ENCODE assay signal across 9 mouse cellular contexts in genomic region chr3:14959586-14959985, GRCm38 (mm10).
DNase-seq lines count a peak whose midpoint lies in the region; ATAC-seq and TF ChIP-seq lines count a peak whose summit lies in the region.
"Had no signal": no experiment of that assay in that cellular context is flagged by ENCODE, and none has a peak within 500 bp of the region (broad histone marks: within the 10 kb centered on the region; RNA-seq: fewer than 3 reads in every experiment).

No protein-coding gene starts in this region.

- no peak overlapping the region for H3K9ac ChIP-seq in kidney, embryonic 15.5 days
- no peak overlapping the region for H3K9ac ChIP-seq in midbrain, embryonic 15.5 days
- no peak overlapping the region for H3K9ac ChIP-seq in liver, postnatal 0 days (replicated peaks)
- H3K9ac ChIP-seq: embryonic facial prominence, embryonic 13.5 days had no signal

- no peak overlapping the region for H3K4me3 ChIP-seq in kidney, embryonic 15.5 days (replicated peaks)
- H3K4me3 ChIP-seq in midbrain, embryonic 15.5 days = no peak overlapping the region
- H3K4me3 ChIP-seq in liver, postnatal 0 days (ENCODE audit: low read depth, low read length) = no peak overlapping the region
- H3K4me3 ChIP-seq: embryonic facial prominence, embryonic 13.5 days had no signal

- H3K4me2 ChIP-seq in kidney, embryonic 15.5 days = no peak overlapping the region
- H3K4me2 ChIP-seq in midbrain, embryonic 15.5 days = no peak overlapping the region
- H3K4me2 ChIP-seq in liver, postnatal 0 days (ENCODE audit: low read depth, low read length) = no peak overlapping the region
- H3K4me2 ChIP-seq: embryonic facial prominence, embryonic 13.5 days had no signal

- H3K36me3 ChIP-seq in kidney, embryonic 15.5 days = no peaks in the 10 kb centered on the region
- no peaks in the 10 kb centered on the region for H3K36me3 ChIP-seq in midbrain, embryonic 15.5 days (replicated peaks)
- no peaks in the 10 kb centered on the region for H3K36me3 ChIP-seq in liver, postnatal 0 days (replicated peaks; ENCODE audit: insufficient read depth, low read length)
- H3K36me3 ChIP-seq: embryonic facial prominence, embryonic 13.5 days had no signal

- H3K4me1 ChIP-seq in kidney, embryonic 15.5 days = 0 out of 2 replicates have a peak, but pooled peaks cover 4% of the 10 kb centered on the region
- no peaks in the 10 kb centered on the region for H3K4me1 ChIP-seq in midbrain, embryonic 15.5 days
- 0 out of 2 replicates have a peak, but pooled peaks cover 5% of the 10 kb centered on the region for H3K4me1 ChIP-seq in liver, postnatal 0 days (ENCODE audit: insufficient read depth)

- WGBS in kidney, embryonic 15.5 days = 3% methylated on average over 1 of the region's 1 CpGs
- 0% methylated on average over 1 of the region's 1 CpGs for WGBS in midbrain, embryonic 15.5 days
- WGBS in liver, postnatal 0 days (ENCODE audit: insufficient replicate concordance) = 8% methylated on average over 1 of the region's 1 CpGs

- no peak for TF ChIP-seq EP300 in liver, postnatal 0 days (IDR thresholded peaks at IDR 0.05; ENCODE audit: low read depth)

- TF ChIP-seq CTCF in liver, postnatal 0 days (IDR thresholded peaks at IDR 0.05; ENCODE audit: low read depth) = no peak

- ATAC-seq in kidney, embryonic 15.5 days (replicated peaks; ENCODE audit: low FRiP score) = peak; percentile 66; the same call in 1 of the 2 replicates
- ATAC-seq in midbrain, embryonic 15.5 days (replicated peaks) = peak; percentile 82; the same call in 1 of the 2 replicates
- no peak for ATAC-seq in liver, postnatal 0 days

- DNase-seq in kidney, adult 9 months = peak; percentile 38
- no peak for DNase-seq in kidney, adult 11 months
- DNase-seq in embryo, embryonic 11 days = peak; percentile 58
- DNase-seq in ovary, postnatal 10 days (ENCODE audit: low spot score) = no peak
- DNase-seq in spleen, postnatal 10 days (ENCODE audit: low spot score in 2 of 2) = no peak
- DNase-seq in liver, postnatal 0 days = no peak

- no peak overlapping the region for H3K27ac ChIP-seq in kidney, embryonic 15.5 days
- no peak overlapping the region for H3K27ac ChIP-seq in midbrain, embryonic 15.5 days
- no peak overlapping the region for H3K27ac ChIP-seq in liver, postnatal 0 days (ENCODE audit: low read depth)
- H3K27ac ChIP-seq: embryonic facial prominence, embryonic 13.5 days had no signal

- H3K9me3 ChIP-seq in kidney, embryonic 15.5 days (replicated peaks) = no peaks in the 10 kb centered on the region
- no peaks in the 10 kb centered on the region for H3K9me3 ChIP-seq in midbrain, embryonic 15.5 days
- no peaks in the 10 kb centered on the region for H3K9me3 ChIP-seq in liver, postnatal 0 days (ENCODE audit: low read length)
- H3K9me3 ChIP-seq: embryonic facial prominence, embryonic 13.5 days had no signal

- no peaks in the 10 kb centered on the region for H3K27me3 ChIP-seq in kidney, embryonic 15.5 days
- H3K27me3 ChIP-seq in midbrain, embryonic 15.5 days (replicated peaks) = no peaks in the 10 kb centered on the region
- H3K27me3 ChIP-seq in liver, postnatal 0 days (ENCODE audit: insufficient read depth, low read length) = no peaks in the 10 kb centered on the region
- H3K27me3 ChIP-seq: embryonic facial prominence, embryonic 13.5 days had no signal

Comparison
In these comparisons a context has a peak if more than half of its experiments do, and no peak if none do; other contexts are left out.
1. DNase-seq: peak in kidney, adult 9 months (single experiment) and embryo, embryonic 11 days (single experiment); none in kidney, adult 11 months (single experiment), ovary, postnatal 10 days (single experiment), spleen, postnatal 10 days (0 of 2) and liver, postnatal 0 days (single experiment).